Mouse (Mus musculus) erythroblast, embryonic 14.5 days (primary cell): ENCODE data around the gene Bag6. TPM values are rescaled to one million over a fixed set of nuclear protein-coding genes. Genes with fewer than 3 reads are reported as not detected.

Source experiments
- H3K27me3 ChIP-seq: 2 replicates; pipeline ENCODE4 v1.6.1; 2012; ENCODE audit warnings: inconsistent platforms; ENCODE audit not compliant: control insufficient read depth
- H3K36me3 ChIP-seq: 2 replicates; pipeline ENCODE4 v1.6.1; 2012; ENCODE audit warnings: mild to moderate bottlenecking, inconsistent platforms; ENCODE audit not compliant: control insufficient read depth
- H3K4me1 ChIP-seq: 2 replicates; pipeline ENCODE4 v1.6.1; 2012; ENCODE audit warnings: inconsistent platforms; ENCODE audit not compliant: control insufficient read depth
- H3K4me3 ChIP-seq: replicated peaks from 2 replicates; pipeline ENCODE3; 2012; ENCODE audit warnings: moderate library complexity, mild to moderate bottlenecking, inconsistent platforms
- H3K9me3 ChIP-seq: 2 replicates; pipeline ENCODE4 v1.6.1; 2012; ENCODE audit warnings: low read length, inconsistent platforms, mixed read lengths; ENCODE audit not compliant: control insufficient read depth
- GATA1 ChIP-seq: IDR thresholded peaks from 2 replicates; pipeline ENCODE4 v1.6.1; 2012; ENCODE audit warnings: low read length, inconsistent platforms, mixed read lengths
- TAL1 ChIP-seq: IDR thresholded peaks from 3 replicates; pipeline ENCODE4 v1.6.1; 2012; ENCODE audit warnings: low read length, inconsistent platforms, mixed read lengths
- polyA plus RNA-seq: library from polyadenylated mRNA; stranded (reverse); fragments of >175 nt; gene quantifications from 2 replicates; pipeline ENCODE4 v1.2.3, GENCODE M21; 2012

The Bag6 gene
- polyA plus RNA-seq, 1 experiment = 102 TPM

DNA sequence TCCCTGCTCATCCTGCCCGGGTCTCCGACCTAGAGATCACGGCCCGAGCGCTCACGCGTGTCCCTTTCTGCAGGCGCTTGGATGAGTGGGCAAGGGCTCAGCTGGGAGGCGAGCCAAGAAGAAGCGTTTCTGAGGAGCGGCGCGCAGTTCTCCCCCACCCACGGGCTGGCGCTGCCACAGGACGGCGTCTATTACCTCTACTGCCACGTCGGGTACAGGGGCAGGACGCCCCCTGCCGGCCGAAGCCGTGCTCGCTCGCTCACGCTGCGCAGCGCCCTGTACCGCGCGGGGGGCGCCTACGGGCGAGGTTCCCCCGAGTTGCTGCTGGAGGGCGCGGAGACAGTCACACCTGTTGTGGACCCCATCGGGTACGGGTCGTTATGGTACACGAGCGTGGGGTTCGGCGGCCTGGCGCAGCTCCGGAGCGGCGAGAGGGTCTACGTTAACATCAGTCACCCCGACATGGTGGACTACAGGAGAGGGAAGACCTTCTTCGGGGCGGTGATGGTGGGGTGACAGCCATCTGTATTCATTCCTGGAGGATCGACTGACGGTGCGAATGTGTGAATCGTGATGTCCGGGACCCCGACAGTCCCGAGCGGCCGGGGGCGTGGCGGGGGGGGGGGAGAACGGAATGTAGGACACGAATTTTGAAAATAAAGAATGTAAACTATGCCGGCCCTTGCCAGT is 60.8 kb downstream of the Bag6 start:
- Histone ChIP-seq H3K27me3 (peaks cover 54% of the 10 kb centered on the region), H3K9me3 (no peaks in the 10 kb centered on the region), H3K36me3 (no peaks in the 10 kb centered on the region), H3K4me1 (peaks cover 16% of the 10 kb centered on the region), H3K4me3 (peak overlapping the region; percentile 48)
- no peak for TF ChIP-seq TAL1
- TF ChIP-seq GATA1 = no peak

DNA sequence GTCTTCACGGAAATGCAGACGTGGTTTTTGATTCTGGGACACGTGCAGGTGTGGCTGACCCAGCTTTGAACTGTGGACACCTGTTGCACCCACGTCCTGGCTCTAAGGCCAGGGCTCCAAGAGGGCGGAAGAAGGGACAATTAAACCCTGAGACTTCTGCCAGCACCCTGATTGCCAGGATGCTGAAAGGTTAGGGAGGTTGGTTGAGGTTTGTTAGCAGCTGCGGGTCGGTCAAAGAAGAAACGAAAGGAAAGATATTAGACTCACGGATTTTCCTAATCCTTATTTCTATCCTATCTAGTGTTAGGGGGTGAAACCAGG is 61.3 kb downstream of the Bag6 start:
- Histone ChIP-seq H3K9me3 (no peaks in the 10 kb centered on the region), H3K27me3 (peaks cover 59% of the 10 kb centered on the region), H3K4me3 (no peak overlapping the region), H3K4me1 (peaks cover 16% of the 10 kb centered on the region), H3K36me3 (no peaks in the 10 kb centered on the region)
- TF ChIP-seq TAL1 (no peak), GATA1 (no peak)

Other genes starting within 250 kb of the Bag6 start
- gene C2, start 236.9 kb upstream of the Bag6 start, polyA plus RNA-seq = 0.13 and 0.17 TPM in 2 replicates
- 6.2 and 6.4 TPM in 2 replicates for gene Ehmt2, start 236.7 kb upstream of the Bag6 start, polyA plus RNA-seq
- not detected in 2 replicates for gene Slc44a4, start 220.7 kb upstream of the Bag6 start, polyA plus RNA-seq
- gene Neu1, start 203.9 kb upstream of the Bag6 start, polyA plus RNA-seq = 0.31 and 0.38 TPM in 2 replicates
- gene Hspa1b, start 175.9 kb upstream of the Bag6 start, polyA plus RNA-seq = 408 and 454 TPM in 2 replicates
- gene Gm20481, start 165.3 kb upstream of the Bag6 start, polyA plus RNA-seq = not detected in 2 replicates
- gene Hspa1a, start 163.0 kb upstream of the Bag6 start, polyA plus RNA-seq = 195 and 214 TPM in 2 replicates
- 0.04 TPM in 1 of 2 replicates, not detected in the other for gene Hspa1l, start 162.5 kb upstream of the Bag6 start, polyA plus RNA-seq
- gene Lsm2, start 153.3 kb upstream of the Bag6 start, polyA plus RNA-seq = 15.9 and 21.4 TPM in 2 replicates
- 41.7 and 44.9 TPM in 2 replicates for gene Vars, start 134.2 kb upstream of the Bag6 start, polyA plus RNA-seq
- 0.01 TPM in 2 replicates for gene Vwa7, start 118.6 kb upstream of the Bag6 start, polyA plus RNA-seq
- 0.87 and 0.97 TPM in 2 replicates for gene Sapcd1, start 107.2 kb upstream of the Bag6 start, polyA plus RNA-seq
- 0.90 and 1.3 TPM in 2 replicates for gene Msh5, start 88.4 kb upstream of the Bag6 start, polyA plus RNA-seq
- gene Clic1, start 85.2 kb upstream of the Bag6 start, polyA plus RNA-seq = 5.1 and 6.0 TPM in 2 replicates
- gene Ddah2, start 76.1 kb upstream of the Bag6 start, polyA plus RNA-seq = 0.78 and 0.92 TPM in 2 replicates
- not detected in 2 replicates for gene Ly6g6c, start 69.8 kb upstream of the Bag6 start, polyA plus RNA-seq
- 0.05 TPM in 1 of 2 replicates, not detected in the other for gene Mpig6b, start 69.0 kb upstream of the Bag6 start, polyA plus RNA-seq
- not detected in 2 replicates for gene Ly6g6e, start 58.3 kb upstream of the Bag6 start, polyA plus RNA-seq
- gene Ly6g6d, start 57.1 kb upstream of the Bag6 start, polyA plus RNA-seq = not detected in 2 replicates
- gene Ly6g6f, start 49.6 kb upstream of the Bag6 start, polyA plus RNA-seq = 0.07 and 0.08 TPM in 2 replicates
- gene Abhd16a, start 45.9 kb upstream of the Bag6 start, polyA plus RNA-seq = 10.1 and 10.3 TPM in 2 replicates
- gene Ly6g5c, start 26.9 kb upstream of the Bag6 start, polyA plus RNA-seq = not detected in 2 replicates
- 0.03 TPM in 1 of 2 replicates, not detected in the other for gene Ly6g5b, start 19.8 kb upstream of the Bag6 start, polyA plus RNA-seq
- gene Gpank1, start 13.7 kb upstream of the Bag6 start, polyA plus RNA-seq = 11.0 and 12.4 TPM in 2 replicates
- 10.2 and 11.2 TPM in 2 replicates for gene Csnk2b, start 13.1 kb upstream of the Bag6 start, polyA plus RNA-seq
- 0.27 and 0.48 TPM in 2 replicates for gene D17H6S53E, start 8.8 kb upstream of the Bag6 start, polyA plus RNA-seq
- 0.10 and 0.20 TPM in 2 replicates for gene Apom, start 3.1 kb upstream of the Bag6 start, polyA plus RNA-seq
- gene Prrc2a, start 29.7 kb downstream of the Bag6 start, polyA plus RNA-seq = 70.4 and 133 TPM in 2 replicates
- gene Aif1, start 40.9 kb downstream of the Bag6 start, polyA plus RNA-seq = 0.27 TPM in 1 of 2 replicates, not detected in the other
- not detected in 2 replicates for gene Lst1, start 53.3 kb downstream of the Bag6 start, polyA plus RNA-seq
- gene Ltb, start 59.3 kb downstream of the Bag6 start, polyA plus RNA-seq = 0.07 and 0.08 TPM in 2 replicates
- 0.07 and 0.09 TPM in 2 replicates for gene Tnf, start 66.8 kb downstream of the Bag6 start, polyA plus RNA-seq
- 0.03 TPM in 1 of 2 replicates, not detected in the other for gene Lta, start 70.2 kb downstream of the Bag6 start, polyA plus RNA-seq
- not detected in 2 replicates for gene Gm16181, start 85.7 kb downstream of the Bag6 start, polyA plus RNA-seq
- gene Atp6v1g2, start 98.5 kb downstream of the Bag6 start, polyA plus RNA-seq = 0.04 and 0.37 TPM in 2 replicates
- gene Nfkbil1, start 100.6 kb downstream of the Bag6 start, polyA plus RNA-seq = 1.6 TPM in 2 replicates
- 18.8 and 20.8 TPM in 2 replicates for gene Ddx39b, start 106.6 kb downstream of the Bag6 start, polyA plus RNA-seq
- 2.4 and 2.7 TPM in 2 replicates for gene H2-D1, start 127.6 kb downstream of the Bag6 start, polyA plus RNA-seq
- gene H2-Q1, start 185.2 kb downstream of the Bag6 start, polyA plus RNA-seq = not detected in 2 replicates
- not detected in 2 replicates for gene H2-Q2, start 207.1 kb downstream of the Bag6 start, polyA plus RNA-seq
- gene H2-Q4, start 244.4 kb downstream of the Bag6 start, polyA plus RNA-seq = 0.50 and 0.56 TPM in 2 replicates